Mouse (Mus musculus): ENCODE data around the gene Tmem44.

- peak; percentile 72 for TF ChIP-seq GATA1 (IDR thresholded peaks at IDR 0.05; ENCODE audit: low read length)
- TF ChIP-seq TAL1 (IDR thresholded peaks at IDR 0.05; ENCODE audit: low read length): peak; percentile 67
Observed at GRCm38 (mm10) chr16:30565631-30566030, 15.0 kb upstream of the Tmem44 start.
